Mouse (Mus musculus): ENCODE measurements around the gene Triobp.

DNA sequence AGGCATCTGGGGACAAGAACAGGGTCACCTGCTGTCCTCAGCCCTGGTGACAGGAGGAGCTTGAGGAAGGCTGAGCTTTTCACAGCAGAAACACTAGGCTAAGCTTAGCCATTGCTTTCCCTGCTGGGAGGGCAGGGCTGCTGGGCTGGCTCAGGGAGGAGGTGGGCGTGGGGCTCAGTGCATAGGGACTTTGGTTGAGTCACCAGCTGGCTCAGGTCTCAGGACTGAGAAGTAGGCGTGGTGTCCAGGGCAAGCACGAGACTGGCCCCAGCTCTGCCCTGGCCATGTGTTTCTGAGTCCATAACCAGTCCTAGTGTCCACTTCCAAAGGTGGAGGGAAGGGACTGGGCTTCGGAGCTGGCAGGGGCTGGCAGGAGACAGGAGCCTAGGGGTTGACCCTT lies 12.6 kb downstream of the Triobp start:
- no peak for TF ChIP-seq POLR2A (IDR thresholded peaks at IDR 0.05; ENCODE audit: low read depth, low read length)
- TF ChIP-seq CTCF (IDR thresholded peaks at IDR 0.05; ENCODE audit: extremely low read depth, insufficient read depth, insufficient read length, insufficient replicate concordance) = no peak

Measured in spleen, adult 2 months (tissue).